Mouse (Mus musculus) macrophage (primary cell): Measurements from ENCODE around the gene Ncoa1. TPM values are rescaled to one million over a fixed set of nuclear protein-coding genes. Genes with fewer than 3 reads are reported as not detected.

Experiments used
- H3K27ac ChIP-seq: fragments of 350-480 bp; formaldehyde crosslinking; 2 replicates; pipeline ENCODE4 v1.9.0; 2021
- H3K36me3 ChIP-seq: fragments of 350-480 bp; formaldehyde crosslinking; 2 replicates; pipeline ENCODE4 v1.9.0; 2021; ENCODE audit errors: inconsistent target
- H3K4me3 ChIP-seq: fragments of 350-480 bp; formaldehyde crosslinking; 2 replicates; pipeline ENCODE4 v1.9.0; 2021; ENCODE audit errors: inconsistent target
- H3K79me2 ChIP-seq: fragments of 350-480 bp; formaldehyde crosslinking; 2 replicates; pipeline ENCODE4 v1.9.0; 2021; ENCODE audit errors: inconsistent target
- WGBS: methylation state at CpG from one replicate; pipeline ENCODE4 v1.1.7; 2026; ENCODE audit warnings: inconsistent platforms; ENCODE audit not compliant: missing documents; 5-methylcytosine and 5-hydroxymethylcytosine counted together
- polyA plus RNA-seq: library from polyadenylated mRNA; stranded (reverse); fragments of 250-400 nt; gene quantifications from 3 replicates; pipeline ENCODE4 v1.2.4, GENCODE M21; 2018; ENCODE audit warnings: inconsistent platforms

Gene Ncoa1
- polyA plus RNA-seq, 1 experiment from 2014 or later: 19.9 TPM

- no peak overlapping the region for H3K27ac ChIP-seq
- H3K4me3 ChIP-seq: no peak overlapping the region
- WGBS: 44% methylated on average over 6 of the region's 6 CpGs
- H3K36me3 ChIP-seq: no peaks in the 10 kb centered on the region
- no peaks in the 10 kb centered on the region for H3K79me2 ChIP-seq
Observed at GRCm38 (mm10) chr12:4488411-4488810, 11.4 kb upstream of the Ncoa1 start.

GRCm38 (mm10) chr12:4483386-4483785 lies 6.4 kb upstream of the Ncoa1 start:
- no peaks in the 10 kb centered on the region for H3K79me2 ChIP-seq
- no peak overlapping the region for H3K4me3 ChIP-seq
- 82% methylated on average over 4 of the region's 4 CpGs for WGBS
- no peak overlapping the region for H3K27ac ChIP-seq
- H3K36me3 ChIP-seq: no peaks in the 10 kb centered on the region

GRCm38 (mm10) chr12:4481687-4482086 lies 4.7 kb upstream of the Ncoa1 start:
- no peaks in the 10 kb centered on the region for H3K36me3 ChIP-seq
- WGBS: 98% methylated on average over 5 of the region's 5 CpGs
- H3K4me3 ChIP-seq: no peak overlapping the region
- no peak overlapping the region for H3K27ac ChIP-seq
- H3K79me2 ChIP-seq: no peaks in the 10 kb centered on the region

- 92% methylated on average over 3 of the region's 4 CpGs for WGBS
- Histone ChIP-seq H3K36me3 (no peaks in the 10 kb centered on the region), H3K79me2 (peaks cover 9% of the 10 kb centered on the region), H3K4me3 (no peak overlapping the region), H3K27ac (no peak overlapping the region)
Observed at GRCm38 (mm10) chr12:4480250-4480649, 3.3 kb upstream of the Ncoa1 start.

- Histone ChIP-seq H3K79me2 (peaks cover 19% of the 10 kb centered on the region), H3K36me3 (no peaks in the 10 kb centered on the region), H3K27ac (no peak overlapping the region), H3K4me3 (no peak overlapping the region)
- WGBS: 94% methylated on average over 3 of the region's 3 CpGs
Observed at GRCm38 (mm10) chr12:4479171-4479881, 2.3 kb upstream of the Ncoa1 start.

- Histone ChIP-seq H3K79me2 (peaks cover 30% of the 10 kb centered on the region), H3K36me3 (no peaks in the 10 kb centered on the region), H3K4me3 (no peak overlapping the region), H3K27ac (no peak overlapping the region)
- WGBS: 96% methylated on average over 6 of the region's 6 CpGs
Observed at GRCm38 (mm10) chr12:4477941-4478795, 1.2 kb upstream of the Ncoa1 start.

- Histone ChIP-seq H3K4me3 (peak overlapping the region; percentile 57), H3K36me3 (no peaks in the 10 kb centered on the region), H3K27ac (no peak overlapping the region), H3K79me2 (peaks cover 48% of the 10 kb centered on the region)
- WGBS: 1% methylated on average over 61 of the region's 73 CpGs
Observed at GRCm38 (mm10) chr12:4476291-4476831, 621 bp downstream of the Ncoa1 start.

- no peak overlapping the region for H3K27ac ChIP-seq
- peaks cover 58% of the 10 kb centered on the region for H3K79me2 ChIP-seq
- no peaks in the 10 kb centered on the region for H3K36me3 ChIP-seq
- 50% methylated on average over 18 of the region's 18 CpGs for WGBS
- peak overlapping the region; percentile 57 for H3K4me3 ChIP-seq
Observed at GRCm38 (mm10) chr12:4475251-4475993, 1.6 kb downstream of the Ncoa1 start.

- peaks cover 89% of the 10 kb centered on the region for H3K79me2 ChIP-seq
- no peak overlapping the region for H3K27ac ChIP-seq
- no peaks in the 10 kb centered on the region for H3K36me3 ChIP-seq
- no peak overlapping the region for H3K4me3 ChIP-seq
- 63% methylated on average over 2 of the region's 2 CpGs for whole genome bisulfite sequencing
Observed at GRCm38 (mm10) chr12:4469115-4469514, 7.9 kb downstream of the Ncoa1 start.

- Histone ChIP-seq H3K79me2 (peaks cover 89% of the 10 kb centered on the region), H3K27ac (no peak overlapping the region), H3K4me3 (no peak overlapping the region), H3K36me3 (no peaks in the 10 kb centered on the region)
- WGBS: 76% methylated on average over 2 of the region's 2 CpGs
Observed at GRCm38 (mm10) chr12:4463701-4464100, 13.3 kb downstream of the Ncoa1 start.

- 93% methylated on average over 1 of the region's 1 CpGs for WGBS
- Histone ChIP-seq H3K79me2 (peaks cover 92% of the 10 kb centered on the region), H3K4me3 (no peak overlapping the region), H3K36me3 (no peaks in the 10 kb centered on the region), H3K27ac (no peak overlapping the region)
Observed at GRCm38 (mm10) chr12:4462420-4462819, 14.6 kb downstream of the Ncoa1 start.

- 93% methylated on average over 2 of the region's 2 CpGs for WGBS
Observed at GRCm38 (mm10) chr12:4460990-4461389, 16.0 kb downstream of the Ncoa1 start.

GRCm38 (mm10) chr12:4454956-4455565 lies 21.9 kb downstream of the Ncoa1 start:
- Histone ChIP-seq H3K36me3 (no peaks in the 10 kb centered on the region), H3K4me3 (no peak overlapping the region), H3K27ac (no peak overlapping the region), H3K79me2 (peaks cover 94% of the 10 kb centered on the region)
- WGBS: 81% methylated on average over 10 of the region's 10 CpGs

More at GRCm38 (mm10) chr12:4460990-4461389, 16.0 kb downstream of the Ncoa1 start:
- peaks cover 100% of the 10 kb centered on the region for H3K79me2 ChIP-seq
- no peak overlapping the region for H3K27ac ChIP-seq
- H3K36me3 ChIP-seq: no peaks in the 10 kb centered on the region
- no peak overlapping the region for H3K4me3 ChIP-seq

GRCm38 (mm10) chr12:4454248-4454647 lies 22.7 kb downstream of the Ncoa1 start:
- 87% methylated on average over 4 of the region's 4 CpGs for WGBS

More at GRCm38 (mm10) chr12:4454248-4454647, 22.7 kb downstream of the Ncoa1 start:
- H3K36me3 ChIP-seq: no peaks in the 10 kb centered on the region
- no peak overlapping the region for H3K4me3 ChIP-seq
- H3K27ac ChIP-seq: no peak overlapping the region
- H3K79me2 ChIP-seq: peaks cover 91% of the 10 kb centered on the region
